Mouse (Mus musculus): ENCODE data around the gene Skil.
"Not testable (repeated sequence)": the region's sequence is repeated elsewhere in the genome, so short reads cannot be mapped to it uniquely, and the experiment has no call there.

Skil gene

DNA sequence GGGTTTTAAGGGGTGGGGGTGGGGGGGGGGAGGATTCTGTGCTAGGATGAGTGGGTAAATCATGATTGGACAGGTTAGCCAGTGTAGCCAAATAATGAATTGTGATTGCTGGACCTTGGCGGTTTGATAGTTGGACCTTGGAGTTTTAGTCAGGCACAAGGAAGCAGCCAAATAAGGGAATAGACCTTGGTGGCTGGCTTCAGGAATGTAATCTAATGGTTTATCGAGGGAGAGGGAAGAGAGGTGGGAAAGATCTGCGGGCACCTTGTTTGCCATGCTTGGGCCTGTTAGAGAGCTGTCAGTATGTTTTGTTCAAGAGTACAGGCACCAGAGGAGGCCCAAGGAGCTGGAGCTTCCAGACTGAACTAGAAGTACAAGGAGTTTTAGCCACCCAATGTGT lies 32.0 kb downstream of the Skil start:
- no peak for DNase-seq (ENCODE audit: extremely low spot score, low spot score)

DNA sequence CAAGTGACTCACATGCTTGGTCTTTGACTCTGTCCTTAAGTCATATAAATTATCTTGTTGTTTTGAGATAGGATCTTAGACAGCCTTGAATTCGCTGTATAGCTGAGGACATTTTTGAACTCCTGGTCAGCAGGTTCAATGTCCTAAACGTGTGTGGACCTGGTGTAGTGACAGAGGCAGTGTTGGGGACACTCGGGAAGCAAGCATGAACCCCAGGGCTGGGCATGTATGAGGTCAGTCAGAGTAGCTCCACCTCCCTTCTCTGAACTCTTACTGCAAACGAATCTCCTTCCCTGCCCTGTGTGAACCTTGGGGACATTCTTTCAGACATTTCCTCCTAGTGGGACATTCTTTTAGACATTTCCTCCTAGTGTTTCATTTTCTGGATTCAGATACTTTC lies 34.9 kb downstream of the Skil start:
- DNase-seq (ENCODE audit: extremely low spot score, low spot score) = no peak

DNA sequence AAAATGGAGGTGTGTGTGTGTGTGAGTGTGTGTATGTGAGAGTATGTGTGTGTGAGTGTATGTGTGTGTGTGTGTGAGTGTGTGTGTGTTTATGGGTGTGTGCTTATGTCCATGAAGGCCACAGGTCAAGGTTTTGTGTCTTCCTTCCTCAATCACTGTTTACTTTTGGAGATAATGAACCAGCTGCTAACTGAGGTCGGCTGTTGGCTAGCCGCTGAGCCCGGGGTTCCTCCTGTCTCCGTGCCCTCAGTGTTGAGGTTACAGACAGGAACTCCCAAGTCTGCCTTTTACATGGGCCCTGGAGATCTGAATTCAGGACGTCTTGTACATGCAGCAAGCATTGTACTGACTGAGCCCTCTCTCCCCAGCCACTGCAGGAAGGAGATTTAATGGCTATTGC lies 38.8 kb downstream of the Skil start:
- DNase-seq (ENCODE audit: extremely low spot score, low spot score) = no peak

DNA sequence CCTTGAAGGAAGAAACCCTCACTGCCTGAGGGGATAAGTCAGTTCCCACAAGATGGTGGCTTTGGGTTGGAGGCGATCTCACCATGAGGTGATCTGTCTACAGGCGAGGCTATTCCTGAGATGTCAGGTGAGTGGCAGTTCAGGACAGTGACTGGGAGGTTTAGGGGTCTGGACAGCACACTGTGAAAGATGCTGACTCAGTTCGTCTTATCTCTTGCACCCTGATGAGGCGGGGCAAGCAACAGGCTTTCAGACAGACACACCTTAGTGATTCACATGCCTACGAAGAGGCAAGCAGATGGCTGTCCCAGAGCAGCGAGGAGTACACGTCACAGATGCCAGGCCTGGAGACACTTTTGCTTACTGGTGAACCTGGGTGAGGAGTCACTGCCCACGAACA lies 39.4 kb downstream of the Skil start:
- DNase-seq (ENCODE audit: extremely low spot score, low spot score) = no peak

DNA sequence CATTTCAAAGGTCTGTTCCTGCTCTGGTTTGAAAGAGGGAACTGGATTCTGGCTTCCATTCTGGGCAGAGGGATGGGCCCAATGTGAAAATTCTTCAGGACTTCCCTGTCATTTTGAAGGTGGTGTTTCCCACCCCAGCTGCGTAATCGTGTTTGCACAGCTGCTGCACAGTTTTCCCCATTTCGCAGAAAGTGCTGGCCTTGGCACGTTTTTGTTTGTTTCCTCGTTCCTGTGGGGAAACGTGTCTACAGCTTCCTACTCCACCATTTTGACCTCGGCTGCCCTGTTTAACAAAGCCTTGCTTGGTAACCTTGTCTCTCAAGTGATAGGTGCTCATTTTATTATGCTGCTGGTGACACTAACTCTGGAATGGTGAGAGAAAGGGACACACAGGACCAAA lies 39.8 kb downstream of the Skil start:
- DNase-seq (ENCODE audit: extremely low spot score, low spot score) = no peak

DNA sequence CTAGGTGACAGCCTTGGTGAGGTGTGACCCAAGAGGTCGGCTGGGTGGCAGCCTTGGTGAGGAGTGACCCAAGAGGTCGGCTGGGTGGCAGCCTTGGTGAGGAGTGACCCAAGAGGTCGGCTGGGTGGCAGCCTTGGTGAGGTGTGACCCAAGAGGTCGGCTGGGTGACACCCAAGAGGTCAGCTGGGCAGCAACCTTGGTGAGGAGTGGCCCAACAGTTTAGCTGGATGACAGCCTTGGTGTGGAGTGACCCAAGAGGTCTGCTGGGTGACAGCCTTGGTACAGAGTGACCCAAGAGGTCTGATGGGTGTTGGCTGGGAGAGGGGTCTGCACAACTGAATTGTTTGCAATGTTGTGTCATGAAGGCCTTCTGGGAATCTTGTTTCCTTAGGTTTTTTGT lies 41.7 kb downstream of the Skil start:
- not testable (repeated sequence) for DNase-seq (ENCODE audit: extremely low spot score, low spot score)

DNA sequence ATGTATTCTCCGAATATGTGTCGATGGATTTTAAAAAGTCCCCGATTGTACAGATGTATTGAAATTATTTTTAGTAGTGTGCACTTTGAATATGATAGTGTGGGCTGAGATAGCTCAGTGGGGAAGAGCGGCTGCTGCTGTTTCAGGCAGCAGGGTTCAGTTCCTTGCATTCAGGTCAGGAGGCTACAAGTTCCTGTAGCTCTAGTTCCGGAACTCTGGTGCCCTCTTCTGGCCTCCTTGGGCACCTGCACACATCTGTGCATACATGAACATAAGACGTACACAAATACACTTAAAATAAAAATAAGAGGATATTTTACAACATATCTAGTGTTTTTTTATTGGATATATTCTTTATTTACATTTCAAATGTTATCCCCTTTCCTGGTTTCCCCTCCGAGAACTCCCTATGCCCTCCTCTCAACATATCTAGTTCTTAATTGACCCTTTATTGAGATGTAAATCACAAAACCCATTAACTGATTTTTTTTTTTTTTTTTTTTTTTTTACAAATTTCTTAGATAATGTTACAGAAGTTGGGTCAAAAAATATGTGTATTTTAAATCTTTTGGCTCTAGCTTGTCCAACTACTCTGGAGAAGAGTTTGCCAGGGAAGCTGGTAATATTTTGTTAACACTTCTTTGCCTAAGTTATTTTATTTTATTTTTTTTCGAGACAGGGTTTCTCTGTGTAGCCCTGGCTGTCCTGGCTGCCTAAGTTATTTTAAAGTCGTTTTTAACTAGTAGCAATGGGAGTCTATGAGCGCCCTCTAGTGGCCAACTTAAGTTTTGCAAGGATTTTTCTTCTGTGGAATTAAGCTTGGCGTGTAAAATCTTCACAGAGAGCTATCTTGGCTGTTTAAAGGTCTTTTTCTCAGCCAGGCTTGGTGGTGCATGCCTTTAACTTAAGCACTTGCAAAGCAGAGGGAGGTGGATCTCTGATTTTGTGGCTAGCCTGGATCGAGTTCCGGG lies 43.9 kb downstream of the Skil start:
- DNase-seq (ENCODE audit: extremely low spot score, low spot score) = peak; percentile 78

DNA sequence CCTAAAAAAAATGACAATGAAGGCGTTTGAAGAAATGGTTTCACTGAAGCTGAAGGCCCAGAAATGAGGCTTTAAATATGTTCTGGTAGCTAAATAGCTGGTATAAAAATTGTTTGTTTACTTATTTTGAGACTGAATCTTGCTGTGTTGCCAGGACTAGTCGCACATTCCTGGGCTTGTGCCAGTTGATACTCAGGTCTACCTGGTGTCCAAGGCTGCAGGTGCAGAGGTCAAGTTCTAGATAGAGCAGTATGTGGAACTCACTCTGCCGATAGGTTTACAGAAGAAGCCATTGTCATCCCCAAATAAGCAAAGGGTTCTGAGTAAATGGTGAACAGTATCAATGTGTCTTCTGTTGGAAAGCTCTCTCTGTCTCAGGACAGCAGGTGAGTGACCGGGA lies 46.8 kb downstream of the Skil start:
- no peak for DNase-seq (ENCODE audit: extremely low spot score, low spot score)

DNA sequence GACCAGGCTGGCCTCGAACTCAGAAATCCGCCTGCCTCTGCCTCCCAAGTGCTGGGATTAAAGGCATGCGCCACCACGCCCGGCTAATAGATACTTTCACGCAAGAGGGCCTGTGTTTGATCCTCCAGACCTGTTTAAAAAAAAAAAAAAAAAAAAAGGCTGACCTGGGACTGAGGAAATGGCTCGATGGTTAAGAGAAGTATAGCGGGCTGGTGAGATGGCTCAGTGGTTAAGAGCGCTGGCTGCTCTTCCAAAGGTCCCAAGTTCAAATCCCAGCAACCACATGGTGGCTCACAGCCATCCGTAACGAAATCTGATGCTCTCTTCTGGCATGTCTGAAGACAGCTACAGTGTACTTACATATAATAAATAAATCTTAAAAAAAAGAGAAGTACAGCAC lies 50.4 kb downstream of the Skil start:
- not testable (repeated sequence) for DNase-seq (ENCODE audit: extremely low spot score, low spot score)

DNA sequence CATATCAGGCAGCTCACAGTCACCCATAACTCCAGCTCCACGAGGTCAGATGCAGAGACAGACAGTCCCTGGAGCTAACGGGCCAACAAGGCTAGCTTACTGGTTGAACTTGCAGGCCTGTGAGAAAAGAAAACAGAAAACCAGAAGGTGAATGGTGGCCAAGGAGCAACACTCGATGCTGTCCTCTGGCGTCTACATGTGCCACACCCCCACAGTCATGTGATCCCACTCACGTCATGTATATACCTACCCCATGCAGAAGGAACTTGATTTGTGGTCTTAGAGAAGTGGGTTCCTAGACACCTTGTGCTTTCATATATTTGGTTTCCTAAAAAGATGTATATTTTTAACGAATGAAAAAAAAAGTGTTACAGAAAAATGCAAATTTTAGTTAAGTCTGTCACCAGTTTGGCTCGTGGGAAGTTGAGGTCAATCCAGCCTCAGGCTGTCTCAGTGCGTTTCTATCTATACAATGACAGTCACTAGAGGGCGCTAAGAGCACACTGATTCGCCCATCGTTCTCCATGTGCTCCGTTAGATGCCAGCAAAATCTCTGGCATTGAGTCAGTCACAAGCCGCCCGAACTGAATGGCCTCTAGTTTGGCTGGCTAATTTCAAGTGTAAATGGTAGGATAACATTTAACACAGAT lies 50.9 kb downstream of the Skil start:
- peak; percentile 71 for DNase-seq (ENCODE audit: extremely low spot score, low spot score)

DNA sequence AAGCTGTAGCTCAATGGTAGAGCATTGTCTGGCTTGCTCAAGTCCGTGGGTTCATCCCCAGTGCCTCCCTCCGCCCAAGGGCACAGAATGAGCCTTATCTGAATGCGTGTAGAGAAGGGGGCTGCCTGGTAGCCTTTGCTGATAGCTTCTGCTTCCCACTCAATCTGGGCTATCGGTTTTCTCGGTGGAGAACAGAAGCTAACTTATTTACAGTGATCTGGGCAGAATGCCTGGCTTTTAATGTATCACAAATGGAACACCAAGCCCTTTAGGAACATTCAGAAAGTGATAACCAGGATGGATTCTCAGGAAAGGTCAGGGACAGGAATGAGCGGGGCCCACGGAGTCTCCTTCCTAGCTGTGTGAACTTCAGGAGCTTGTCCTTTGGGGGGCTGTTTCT lies 53.7 kb downstream of the Skil start:
- DNase-seq (ENCODE audit: extremely low spot score, low spot score) = no peak

DNA sequence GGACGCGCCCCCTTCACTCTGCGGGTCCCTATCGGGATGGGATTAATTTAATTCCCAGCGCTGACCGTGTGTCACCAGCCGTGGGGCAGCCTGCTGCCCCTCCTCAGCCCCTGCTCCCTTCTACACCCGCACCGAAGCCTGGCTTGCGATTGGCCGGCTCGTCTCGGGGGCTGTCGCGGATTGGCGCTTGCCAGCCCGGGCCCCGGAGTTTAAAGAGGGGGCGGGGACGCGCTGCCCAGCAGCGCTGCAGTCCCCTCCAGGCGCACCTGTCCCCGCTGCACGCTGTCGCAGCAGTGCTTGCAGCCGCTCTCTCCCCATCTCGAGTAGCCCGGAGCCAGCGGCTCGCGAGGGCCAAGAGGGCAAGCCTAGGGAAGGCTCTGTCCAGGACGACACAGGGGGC lies 54.8 kb downstream of the Skil start, which contains the start of gene Cldn11:
TSS of gene Cldn11 (plus strand) at position 215 of the 400 bp plus-strand sequence.
- peak; percentile 72 for DNase-seq (ENCODE audit: extremely low spot score, low spot score)

DNA sequence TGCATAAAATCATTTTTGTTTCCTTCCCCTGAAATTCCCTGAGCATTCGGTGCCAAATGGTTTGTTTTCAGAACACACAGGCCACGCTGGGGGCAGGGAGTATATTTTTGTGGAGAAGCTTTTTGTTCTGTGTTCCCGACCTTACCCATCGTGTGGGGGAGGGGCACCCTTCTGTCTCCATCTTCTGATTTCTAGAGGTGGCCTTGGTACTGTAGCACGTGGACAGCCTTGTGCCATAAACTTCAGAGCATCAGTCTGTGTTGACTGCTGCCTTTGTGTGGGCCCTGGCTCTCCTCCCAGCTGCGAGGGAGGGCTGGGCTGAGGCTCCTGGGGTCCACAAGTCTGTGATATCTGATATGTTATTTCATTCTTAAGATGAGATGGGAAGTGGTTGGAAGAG lies 57.2 kb downstream of the Skil start:
- DNase-seq (ENCODE audit: extremely low spot score, low spot score) = no peak

DNA sequence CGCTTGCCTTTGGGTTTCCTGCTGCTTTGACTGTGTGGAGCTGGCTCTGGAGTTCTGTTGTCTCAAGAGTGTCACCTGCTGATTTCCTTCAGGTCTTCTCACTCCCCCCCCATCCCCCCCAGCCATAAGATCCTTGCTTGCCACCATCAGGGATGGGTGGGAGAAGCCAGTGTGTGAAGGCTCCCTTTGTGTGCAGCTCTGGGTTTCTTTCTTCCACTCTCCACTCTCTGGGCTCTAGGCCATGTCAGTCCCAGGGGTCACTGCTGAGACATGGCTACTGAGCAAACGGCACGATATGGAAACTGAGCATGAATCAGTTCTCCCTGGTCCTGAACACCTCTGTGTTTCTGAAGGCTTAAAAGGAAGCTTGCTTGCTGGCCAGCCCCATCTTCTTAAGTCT lies 61.3 kb downstream of the Skil start:
- no peak for DNase-seq (ENCODE audit: extremely low spot score, low spot score)

DNA sequence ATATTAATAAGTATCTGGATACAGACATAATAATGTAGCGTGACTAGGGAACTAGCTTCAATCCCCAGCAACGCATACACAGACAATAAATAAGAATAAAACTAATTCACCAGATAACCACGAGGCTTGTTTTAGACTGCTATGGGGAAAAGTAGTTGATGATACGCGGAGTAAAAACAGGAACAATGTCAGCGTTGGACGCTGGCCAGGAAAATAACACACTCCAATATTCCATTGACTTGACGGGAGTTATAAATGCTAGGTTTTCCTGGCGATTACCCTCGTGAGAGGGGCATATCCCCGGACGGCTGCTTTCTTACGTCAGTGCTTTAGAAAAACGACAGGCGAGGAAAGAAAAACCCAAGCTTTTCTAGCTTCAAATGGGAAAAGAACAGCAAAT lies 62.9 kb downstream of the Skil start:
- DNase-seq (ENCODE audit: extremely low spot score, low spot score) = no peak

DNA sequence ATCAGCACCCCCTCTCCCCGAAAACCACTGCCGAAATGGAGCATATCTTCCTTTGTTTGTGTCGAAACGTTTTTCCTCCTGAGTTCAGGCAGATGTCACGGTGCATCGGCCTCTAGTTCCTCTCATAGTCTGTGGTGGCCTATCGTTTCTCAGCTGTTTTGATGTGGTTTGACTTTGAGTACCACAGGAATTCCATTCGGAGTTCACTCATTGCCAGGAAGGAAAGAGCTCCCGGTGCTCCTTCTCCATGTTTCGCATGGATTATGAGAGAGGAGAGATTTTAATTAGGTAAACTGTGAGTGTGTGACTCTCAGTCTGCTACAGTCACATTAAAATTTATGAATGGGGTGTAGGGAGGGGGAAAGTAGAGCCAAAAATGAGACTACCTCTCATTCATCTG lies 65.2 kb downstream of the Skil start:
- no peak for DNase-seq (ENCODE audit: extremely low spot score, low spot score)

DNA sequence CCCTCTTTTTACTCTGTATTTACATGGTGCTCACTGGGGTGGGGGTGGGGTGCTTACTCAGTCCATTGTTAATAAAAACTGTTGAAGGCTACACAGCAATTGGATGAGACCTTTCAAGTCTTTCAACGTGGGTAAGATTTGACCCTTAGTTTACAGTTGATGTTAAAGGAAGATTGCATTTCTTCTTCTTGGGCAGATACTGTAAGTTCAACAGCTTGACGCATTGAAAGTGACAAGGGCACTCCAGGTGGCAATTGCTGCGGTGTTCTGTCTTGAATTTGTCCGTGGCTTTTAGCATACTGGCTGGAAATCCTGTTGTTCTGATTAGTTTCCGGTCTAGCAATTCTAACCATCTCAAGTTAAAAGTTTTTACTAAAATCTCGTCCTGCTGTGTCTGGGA lies 66.5 kb downstream of the Skil start:
- no peak for DNase-seq (ENCODE audit: extremely low spot score, low spot score)

DNA sequence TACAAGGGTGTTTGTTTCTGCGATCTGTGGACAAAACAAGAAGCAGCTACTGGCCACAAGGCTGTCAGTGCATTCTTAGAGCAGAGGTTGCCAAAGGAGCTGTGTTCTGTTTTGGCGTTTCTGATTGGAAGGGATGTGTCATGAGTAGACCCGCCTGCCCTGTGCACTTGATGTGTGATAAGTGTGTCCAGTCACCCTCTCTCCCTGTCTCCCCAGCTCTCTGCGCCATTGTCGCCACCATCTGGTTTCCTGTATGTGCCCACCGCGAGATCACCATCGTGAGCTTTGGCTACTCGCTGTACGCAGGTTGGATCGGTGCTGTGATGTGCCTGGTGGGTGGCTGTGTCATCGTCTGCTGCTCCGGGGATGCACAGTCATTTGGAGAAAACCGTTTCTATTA lies 68.0 kb downstream of the Skil start:
- DNase-seq (ENCODE audit: extremely low spot score, low spot score) = no peak

DNA sequence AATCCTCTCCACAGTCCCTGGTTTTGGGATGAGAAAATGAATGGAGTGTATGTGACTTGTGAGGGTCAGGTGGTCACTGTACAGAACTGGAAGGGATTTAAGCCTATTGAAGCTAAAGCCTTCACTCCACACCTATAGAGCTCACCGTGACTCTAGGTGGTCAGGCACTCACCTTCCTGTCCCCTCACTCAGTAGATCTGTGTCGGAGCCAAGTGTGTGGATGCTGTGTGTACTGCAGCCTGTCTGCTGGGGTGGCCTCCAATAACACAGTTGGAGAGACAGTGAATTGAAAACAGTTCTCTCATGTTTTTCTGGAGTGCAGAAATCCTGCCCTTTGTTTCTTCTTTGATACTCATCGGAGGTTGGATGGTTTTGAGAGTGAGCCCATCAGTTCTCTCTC lies 70.9 kb downstream of the Skil start:
- no peak for DNase-seq (ENCODE audit: extremely low spot score, low spot score)

DNA sequence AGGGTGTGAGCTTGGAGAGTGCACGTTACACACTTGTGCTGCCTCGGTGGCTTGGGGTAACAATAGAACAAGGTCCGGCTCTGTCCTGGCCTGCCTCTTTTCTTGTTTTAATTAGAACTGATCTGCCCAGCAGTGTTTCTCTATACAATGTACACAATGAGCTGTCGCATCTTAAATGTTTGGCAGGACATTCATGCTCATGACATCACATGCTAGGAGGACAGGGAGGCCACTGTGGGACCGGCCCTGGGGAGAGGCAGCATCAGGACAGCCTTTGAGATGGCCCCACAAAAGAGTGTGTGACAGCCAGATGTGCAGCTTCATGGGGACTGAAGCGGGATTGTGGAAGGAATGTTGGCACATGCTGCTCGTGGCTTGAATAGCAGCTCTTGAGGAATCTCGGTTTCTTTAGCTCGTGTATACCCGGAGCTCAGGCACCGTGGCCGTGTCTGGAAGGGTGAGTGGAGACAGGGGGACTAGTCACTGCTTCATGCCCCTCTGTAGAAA lies 71.6 kb downstream of the Skil start:
- DNase-seq (ENCODE audit: extremely low spot score, low spot score) = no peak

All from neural tube, embryonic 10.5 days (tissue).